Mouse (Mus musculus) embryo, embryonic 11.5 days (tissue): ENCODE data around the gene Oas3.

Experiments
- DNase-seq: peaks from one replicate; pipeline ENCODE4 v3.0.0-alpha.2; 2012; ENCODE audit warnings: low read depth, low spot score

Gene Oas3

GRCm38 (mm10) chr5:120704421-120704820 is 73.0 kb downstream of the Oas3 start:
- DNase-seq = no peak

- DNase-seq = no peak
Measured at GRCm38 (mm10) chr5:120703660-120704059, 73.8 kb downstream of the Oas3 start.
